Mouse (Mus musculus): ENCODE measurements around the gene Itgb8. TPM values are rescaled to one million over a fixed set of nuclear protein-coding genes. Genes with fewer than 3 reads are reported as not detected.
A peak's percentile ranks its signal among the peaks of the same experiment; 100 is the strongest.

Gene Itgb8
- polyA plus RNA-seq, 1 experiment from 2014 or later, result 4.4 TPM

DNA sequence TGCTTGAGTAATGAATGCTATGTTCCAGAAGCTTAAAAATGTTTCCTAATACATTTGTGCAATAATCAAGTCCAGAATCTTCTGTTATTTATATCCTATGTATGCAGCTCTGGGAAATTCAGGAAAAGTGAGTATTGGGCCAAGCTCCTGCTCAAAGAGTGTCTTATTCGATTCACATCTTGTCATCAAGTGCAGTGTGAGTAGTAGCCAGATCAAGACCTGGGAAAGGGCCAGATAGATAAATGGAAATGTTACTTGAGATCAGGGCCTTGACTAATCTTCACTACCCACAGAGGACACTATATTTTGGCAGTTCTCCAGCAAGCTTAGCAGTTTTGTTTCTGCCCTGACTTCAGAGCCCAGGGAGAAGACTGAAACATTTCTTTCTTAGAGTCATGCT lies 100.7 kb downstream of the Itgb8 start:
- WGBS, result 10% methylated on average over 1 of the region's 1 CpGs
- Histone ChIP-seq H3K9me3 (ENCODE audit: control insufficient read depth, low read length) (no peaks in the 10 kb centered on the region), H3K27ac (replicated peaks in 1 of 2; ENCODE audit: control insufficient read depth in 1 of 2, insufficient read depth in 1 of 2, low read depth in 2 of 2, low read length in 2 of 2) (no peak overlapping the region), H3K36me3 (ENCODE audit: control insufficient read depth, insufficient read depth, low read length) (no peaks in the 10 kb centered on the region), H3K9ac (ENCODE audit: low read length) (no peak overlapping the region), H3K27me3 (ENCODE audit: control insufficient read depth, insufficient read depth, low read length) (no peaks in the 10 kb centered on the region), H3K4me1 (ENCODE audit: control insufficient read depth in 2 of 2, insufficient read depth in 2 of 2, low read length in 2 of 2) (peaks cover 0 to 4% of the 10 kb centered on the region in 2 experiments; a peak in 2 of 4 replicates), H3K4me2 (ENCODE audit: low read length) (no peak overlapping the region), H3K4me3 (ENCODE audit: control insufficient read depth in 1 of 2, insufficient read depth in 1 of 2, low read depth in 1 of 2, low read length in 2 of 2) (no peak overlapping the region)
- ATAC-seq (ENCODE audit: insufficient number of reproducible peaks, insufficient read depth, low FRiP score, low read depth), result no peak

DNA sequence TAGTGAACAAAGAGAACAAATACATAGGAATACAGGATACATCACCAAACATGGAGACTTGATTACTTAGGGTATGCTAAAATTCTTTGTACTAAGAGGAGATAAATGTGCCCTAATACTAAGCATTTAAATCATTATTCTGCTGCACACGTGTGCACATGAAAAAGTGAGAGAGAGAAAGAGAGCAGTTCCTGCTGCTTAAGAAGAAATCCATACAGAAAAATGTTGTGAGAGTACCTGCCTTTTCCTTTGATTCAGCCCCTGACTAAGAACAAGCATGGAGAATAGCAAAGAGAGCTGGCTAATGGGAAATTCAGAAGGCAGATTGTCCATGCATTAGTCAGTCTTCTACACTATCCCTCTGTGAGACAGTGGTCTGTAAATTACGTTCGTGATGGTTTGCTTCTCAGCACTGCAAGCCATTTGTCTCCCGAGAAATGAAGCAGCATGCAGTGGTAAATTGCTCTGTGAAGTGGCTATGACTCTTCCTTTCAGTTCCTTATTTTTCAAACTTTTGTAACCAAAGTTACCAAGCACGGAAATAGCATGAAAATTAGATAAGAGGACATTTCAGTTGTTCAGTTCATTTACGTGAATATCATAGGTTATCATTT lies 125.0 kb downstream of the Itgb8 start:
- 57% methylated on average over 6 of the region's 6 CpGs for WGBS
- ATAC-seq (ENCODE audit: insufficient number of reproducible peaks, insufficient read depth, low FRiP score, low read depth), result no peak

DNA sequence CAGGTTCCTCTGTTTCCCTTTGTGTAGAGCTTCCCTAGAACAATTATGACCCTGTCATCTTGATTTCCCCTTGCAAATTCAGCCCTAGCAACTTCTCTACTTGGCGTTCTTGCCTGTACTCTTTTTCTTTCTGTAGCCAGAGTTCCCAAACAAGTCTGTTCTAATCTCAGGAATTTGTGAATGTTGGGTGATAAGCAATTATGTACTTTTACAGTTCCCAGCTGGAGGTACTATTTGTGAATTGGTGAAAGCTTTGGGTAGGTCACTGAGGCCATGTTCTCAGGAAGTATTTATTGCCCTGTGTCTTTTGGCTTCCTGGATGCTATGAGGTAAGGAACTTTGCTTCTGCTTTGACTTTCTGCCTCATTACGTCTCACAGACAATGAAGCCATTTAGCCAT lies 128.5 kb downstream of the Itgb8 start:
- Histone ChIP-seq H3K27me3 (ENCODE audit: control insufficient read depth, insufficient read depth, low read length) (no peaks in the 10 kb centered on the region), H3K4me3 (ENCODE audit: control insufficient read depth in 1 of 2, insufficient read depth in 1 of 2, low read depth in 1 of 2, low read length in 2 of 2) (no peak overlapping the region), H3K4me1 (ENCODE audit: control insufficient read depth in 2 of 2, insufficient read depth in 2 of 2, low read length in 2 of 2) (peaks cover 0 to 4% of the 10 kb centered on the region in 2 experiments; a peak in 1 of 4 replicates), H3K4me2 (ENCODE audit: low read length) (no peak overlapping the region), H3K9ac (ENCODE audit: low read length) (no peak overlapping the region), H3K36me3 (ENCODE audit: control insufficient read depth, insufficient read depth, low read length) (no peaks in the 10 kb centered on the region), H3K27ac (replicated peaks in 1 of 2; ENCODE audit: control insufficient read depth in 1 of 2, insufficient read depth in 1 of 2, low read depth in 2 of 2, low read length in 2 of 2) (0 out of 4 replicates have a peak overlapping the region, but pooled peaks of 1 of the 2 experiments have one; percentile 9), H3K9me3 (ENCODE audit: control insufficient read depth, low read length) (no peaks in the 10 kb centered on the region)
- no peak for ATAC-seq (ENCODE audit: insufficient number of reproducible peaks, insufficient read depth, low FRiP score, low read depth)
- WGBS, result 21% methylated on average over 2 of the region's 2 CpGs

More for the DNA sequence above, 125.0 kb downstream of the Itgb8 start:
- Histone ChIP-seq H3K36me3 (ENCODE audit: control insufficient read depth, insufficient read depth, low read length) (no peaks in the 10 kb centered on the region), H3K4me1 (ENCODE audit: control insufficient read depth in 2 of 2, insufficient read depth in 2 of 2, low read length in 2 of 2) (peaks cover 0 to 4% of the 10 kb centered on the region in 2 experiments; a peak in 1 of 4 replicates), H3K4me3 (ENCODE audit: control insufficient read depth in 1 of 2, insufficient read depth in 1 of 2, low read depth in 1 of 2, low read length in 2 of 2) (no peak overlapping the region), H3K27me3 (ENCODE audit: control insufficient read depth, insufficient read depth, low read length) (no peaks in the 10 kb centered on the region), H3K9me3 (ENCODE audit: control insufficient read depth, low read length) (no peaks in the 10 kb centered on the region), H3K27ac (replicated peaks in 1 of 2; ENCODE audit: control insufficient read depth in 1 of 2, insufficient read depth in 1 of 2, low read depth in 2 of 2, low read length in 2 of 2) (no peak overlapping the region), H3K9ac (ENCODE audit: low read length) (no peak overlapping the region), H3K4me2 (ENCODE audit: low read length) (no peak overlapping the region)

Other genes starting within 250 kb of the Itgb8 start
- not detected in 2 replicates for gene Macc1, start 75.5 kb upstream of the Itgb8 start, polyA plus RNA-seq (2014; fragmentation: Nextera tagmentation; extraction: Ambion mirVana)

Measured in heart, embryonic 14.5 days (tissue).